Mouse (Mus musculus): Measurements from ENCODE around the gene Acvr1b. TPM values are rescaled to one million over a fixed set of nuclear protein-coding genes. Genes with fewer than 3 reads are reported as not detected.

Gene Acvr1b
- polyA plus RNA-seq, 1 experiment = 54.5 TPM

DNA sequence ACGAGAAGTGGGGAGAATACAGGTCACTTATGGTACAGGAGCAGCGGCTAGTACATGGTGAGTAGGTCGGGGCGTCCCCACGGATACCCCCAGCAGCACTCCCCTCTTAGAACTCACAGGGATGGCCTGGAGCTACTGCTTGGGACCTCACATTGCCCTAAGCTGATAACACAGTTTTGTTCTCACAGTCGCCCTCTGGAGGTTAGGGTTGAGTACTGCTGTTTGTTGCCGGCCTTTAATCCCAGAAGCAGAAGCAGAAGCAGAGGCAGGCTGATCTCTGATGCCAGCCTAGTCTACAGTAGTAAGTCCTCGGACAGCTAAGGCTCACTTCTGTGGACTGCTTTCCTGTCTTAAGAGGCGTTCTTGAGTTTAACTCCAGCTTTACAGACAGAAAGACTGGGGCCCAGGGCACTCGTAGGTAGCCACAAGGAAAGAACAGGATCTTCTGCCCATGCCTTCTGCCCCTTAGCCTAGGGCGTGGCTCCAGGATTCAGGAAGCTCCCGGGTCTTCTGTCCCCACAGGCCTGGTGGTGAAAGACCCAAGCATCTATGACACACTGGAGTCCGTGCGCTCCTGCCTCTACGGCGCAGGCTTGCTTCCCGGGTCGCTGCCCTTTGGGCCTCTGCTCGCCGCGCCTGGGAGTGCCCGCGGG is 57.3 kb downstream of the Acvr1b start:
- H3K4me3 ChIP-seq (replicated peaks; ENCODE audit: insufficient read depth, low read depth, low read length) = no peak overlapping the region
- 77% methylated on average over 23 of the region's 23 CpGs for whole genome bisulfite sequencing
- no peak for DNase-seq
- no peak overlapping the region for H3K27ac ChIP-seq (ENCODE audit: insufficient read depth, low read length)
- no peaks in the 10 kb centered on the region for H3K27me3 ChIP-seq (ENCODE audit: control insufficient read depth, insufficient read depth, low read length)
- TF ChIP-seq CTCF (IDR thresholded peaks at IDR 0.05; ENCODE audit: borderline replicate concordance, insufficient read depth, low read depth, low read length) (peak; percentile 49; the same call in 1 of the 2 replicates), POLR2A (IDR thresholded peaks at IDR 0.05; ENCODE audit: borderline replicate concordance, insufficient read depth, low read length) (no peak)
- peaks cover 8% of the 10 kb centered on the region for H3K4me1 ChIP-seq (ENCODE audit: control insufficient read depth, insufficient read depth, low read length)

DNA sequence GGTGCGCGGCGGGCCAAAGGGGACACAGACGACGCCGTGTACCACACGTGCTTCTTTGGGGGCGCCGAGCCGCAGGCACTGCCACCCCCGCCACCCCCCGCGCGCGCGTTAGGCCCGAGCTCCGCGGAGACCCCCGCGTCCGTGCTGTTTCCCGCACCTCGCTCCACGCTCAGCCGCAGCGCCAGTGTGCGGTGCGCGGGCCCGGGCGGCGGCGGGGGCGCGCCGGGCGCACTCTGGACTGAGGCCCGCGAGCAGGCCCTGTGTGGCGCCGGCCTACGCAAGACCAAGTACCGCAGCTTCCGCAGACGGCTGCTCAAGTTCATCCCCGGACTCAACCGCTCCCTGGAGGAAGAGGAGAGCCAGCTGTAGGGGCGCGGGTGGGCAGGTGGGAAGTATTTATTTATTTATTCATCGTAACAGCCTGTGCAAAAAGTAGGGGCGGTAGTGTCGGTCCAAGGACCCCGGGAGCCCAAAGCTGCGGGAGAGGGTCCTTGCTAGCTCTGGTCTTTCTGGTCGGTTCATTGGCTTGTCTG is 57.8 kb downstream of the Acvr1b start:
- no peak overlapping the region for H3K4me3 ChIP-seq (replicated peaks; ENCODE audit: insufficient read depth, low read depth, low read length)
- DNase-seq = no peak
- WGBS = 57% methylated on average over 56 of the region's 56 CpGs
- no peaks in the 10 kb centered on the region for H3K27me3 ChIP-seq (ENCODE audit: control insufficient read depth, insufficient read depth, low read length)
- TF ChIP-seq POLR2A (IDR thresholded peaks at IDR 0.05; ENCODE audit: borderline replicate concordance, insufficient read depth, low read length) (no peak), CTCF (IDR thresholded peaks at IDR 0.05; ENCODE audit: borderline replicate concordance, insufficient read depth, low read depth, low read length) (no peak)
- H3K27ac ChIP-seq (ENCODE audit: insufficient read depth, low read length) = no peak overlapping the region
- H3K4me1 ChIP-seq (ENCODE audit: control insufficient read depth, insufficient read depth, low read length) = peaks cover 8% of the 10 kb centered on the region

DNA sequence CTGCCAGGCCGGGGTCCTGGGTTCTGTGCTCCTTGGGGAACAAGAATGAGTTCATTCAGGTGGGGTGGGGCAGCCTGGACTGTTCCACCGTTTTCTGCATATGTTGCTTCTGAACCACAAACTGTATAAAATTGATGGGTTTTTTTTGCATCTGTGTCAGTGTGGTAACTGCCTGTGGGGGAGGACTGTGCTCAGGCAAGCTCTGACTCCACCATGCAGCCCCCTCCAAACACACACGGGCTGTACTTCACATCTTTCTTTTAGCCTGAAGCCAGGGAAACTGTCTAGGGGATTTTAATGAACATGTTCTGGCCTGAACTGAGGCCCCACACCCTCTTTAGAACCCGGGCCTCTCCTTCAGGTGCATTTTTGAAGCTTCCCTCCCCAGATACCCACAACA is 58.7 kb downstream of the Acvr1b start:
- H3K4me3 ChIP-seq (replicated peaks; ENCODE audit: insufficient read depth, low read depth, low read length) = no peak overlapping the region
- no peaks in the 10 kb centered on the region for H3K27me3 ChIP-seq (ENCODE audit: control insufficient read depth, insufficient read depth, low read length)
- H3K4me1 ChIP-seq (ENCODE audit: control insufficient read depth, insufficient read depth, low read length) = peaks cover 8% of the 10 kb centered on the region
- DNase-seq = no peak
- WGBS = 86% methylated on average over 4 of the region's 4 CpGs
- TF ChIP-seq CTCF (IDR thresholded peaks at IDR 0.05; ENCODE audit: borderline replicate concordance, insufficient read depth, low read depth, low read length) = no peak
- TF ChIP-seq POLR2A (IDR thresholded peaks at IDR 0.05; ENCODE audit: borderline replicate concordance, insufficient read depth, low read length) = no peak
- H3K27ac ChIP-seq (ENCODE audit: insufficient read depth, low read length) = no peak overlapping the region

DNA sequence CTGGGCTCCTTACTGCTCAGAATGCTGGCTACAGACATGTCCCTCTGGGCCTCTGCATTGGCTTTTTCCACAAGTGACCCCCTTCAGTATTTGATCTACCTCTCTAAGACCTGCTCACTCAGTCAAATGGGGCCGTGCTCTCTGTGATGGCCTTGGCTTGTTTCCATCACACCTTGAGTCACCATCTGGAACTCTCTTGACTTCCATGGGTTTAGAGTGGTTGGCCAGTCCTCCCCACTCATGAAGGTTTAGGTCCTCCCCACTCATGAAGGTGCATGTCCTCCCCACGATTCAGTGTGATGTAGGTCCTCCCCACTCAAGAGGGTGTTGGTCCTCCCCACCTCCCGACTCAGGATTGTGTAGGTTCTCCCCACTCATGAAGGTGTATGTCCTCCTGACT is 59.3 kb downstream of the Acvr1b start:
- no peak for DNase-seq
- Histone ChIP-seq H3K4me1 (ENCODE audit: control insufficient read depth, insufficient read depth, low read length) (peaks cover 8% of the 10 kb centered on the region), H3K27ac (ENCODE audit: insufficient read depth, low read length) (no peak overlapping the region), H3K4me3 (replicated peaks; ENCODE audit: insufficient read depth, low read depth, low read length) (no peak overlapping the region), H3K27me3 (ENCODE audit: control insufficient read depth, insufficient read depth, low read length) (no peaks in the 10 kb centered on the region)
- no peak for TF ChIP-seq CTCF (IDR thresholded peaks at IDR 0.05; ENCODE audit: borderline replicate concordance, insufficient read depth, low read depth, low read length)
- no peak for TF ChIP-seq POLR2A (IDR thresholded peaks at IDR 0.05; ENCODE audit: borderline replicate concordance, insufficient read depth, low read length)
- 50% methylated on average over 3 of the region's 3 CpGs for WGBS

DNA sequence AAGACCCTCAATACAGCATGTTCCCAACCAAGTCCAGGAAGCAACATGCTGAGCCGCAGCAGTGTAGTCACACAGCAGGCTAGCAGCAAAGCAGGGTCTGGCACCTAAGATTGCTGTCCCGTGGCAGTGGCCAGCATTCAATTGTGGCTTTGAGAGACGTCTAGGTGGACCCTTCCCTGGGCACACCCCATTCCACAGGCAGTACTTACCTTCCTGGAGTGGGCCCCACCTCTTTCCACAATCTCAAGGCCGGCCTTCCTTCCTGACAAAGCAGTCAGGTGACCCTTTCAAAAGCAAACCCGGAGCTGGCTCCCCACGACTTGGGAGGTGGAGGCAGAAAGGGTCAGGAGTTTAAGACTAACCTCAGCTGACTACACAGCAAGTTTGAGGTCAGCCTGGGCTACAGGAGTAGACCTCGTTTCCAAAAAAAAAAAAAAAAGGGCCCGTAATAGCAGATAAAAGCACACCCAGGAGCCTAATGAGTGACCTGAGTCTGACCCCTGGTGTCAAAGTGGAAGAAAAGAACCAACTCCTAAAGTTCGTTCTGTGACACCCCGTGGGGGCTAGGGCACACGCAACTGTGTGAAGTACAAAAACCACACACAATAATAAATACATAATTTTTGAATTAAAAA is 59.9 kb downstream of the Acvr1b start:
- Histone ChIP-seq H3K27me3 (ENCODE audit: control insufficient read depth, insufficient read depth, low read length) (no peaks in the 10 kb centered on the region), H3K4me1 (ENCODE audit: control insufficient read depth, insufficient read depth, low read length) (peaks cover 8% of the 10 kb centered on the region), H3K4me3 (replicated peaks; ENCODE audit: insufficient read depth, low read depth, low read length) (no peak overlapping the region), H3K27ac (ENCODE audit: insufficient read depth, low read length) (no peak overlapping the region)
- DNase-seq = no peak
- TF ChIP-seq CTCF (IDR thresholded peaks at IDR 0.05; ENCODE audit: borderline replicate concordance, insufficient read depth, low read depth, low read length) (no peak), POLR2A (IDR thresholded peaks at IDR 0.05; ENCODE audit: borderline replicate concordance, insufficient read depth, low read length) (no peak)
- 74% methylated on average over 11 of the region's 11 CpGs for WGBS

DNA sequence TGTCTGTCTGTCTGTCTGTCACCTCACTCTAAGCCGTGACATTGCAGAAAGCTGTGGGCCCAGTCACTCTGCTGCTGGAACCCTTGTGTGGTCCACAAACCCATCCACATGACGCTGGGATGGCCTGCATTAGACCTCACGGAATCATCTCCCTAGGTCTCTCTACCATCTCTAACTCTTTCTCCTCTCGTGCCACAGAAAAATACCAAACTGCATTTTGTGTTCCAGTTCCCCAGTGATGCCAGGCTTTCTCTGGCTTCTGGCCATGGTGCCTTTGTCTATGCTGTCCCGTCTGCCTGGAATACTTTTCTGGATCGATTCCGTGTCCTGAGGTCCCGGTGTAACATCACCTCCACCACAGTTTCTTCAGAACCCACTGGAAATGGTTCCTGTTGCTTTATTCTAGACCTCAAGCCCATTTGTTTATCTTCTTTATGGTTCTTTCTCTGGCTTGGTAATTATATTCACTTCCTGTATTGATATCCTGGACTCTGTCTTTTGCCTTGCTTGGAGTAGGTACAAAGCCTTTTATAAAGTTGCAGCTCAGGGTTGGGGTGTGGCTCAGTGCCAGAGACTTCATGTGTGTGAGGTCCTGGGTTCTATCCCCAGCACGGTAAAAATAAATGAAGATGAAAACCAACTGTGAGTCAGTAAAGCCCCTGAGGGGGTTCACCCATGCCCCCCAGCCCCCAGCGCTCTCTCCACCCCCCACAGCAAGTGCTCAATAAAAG is 60.9 kb downstream of the Acvr1b start:
- TF ChIP-seq CTCF (IDR thresholded peaks at IDR 0.05; ENCODE audit: borderline replicate concordance, insufficient read depth, low read depth, low read length) = no peak
- TF ChIP-seq POLR2A (IDR thresholded peaks at IDR 0.05; ENCODE audit: borderline replicate concordance, insufficient read depth, low read length) = no peak
- no peak overlapping the region for H3K4me3 ChIP-seq (replicated peaks; ENCODE audit: insufficient read depth, low read depth, low read length)
- no peak for DNase-seq
- no peaks in the 10 kb centered on the region for H3K27me3 ChIP-seq (ENCODE audit: control insufficient read depth, insufficient read depth, low read length)
- peaks cover 8% of the 10 kb centered on the region for H3K4me1 ChIP-seq (ENCODE audit: control insufficient read depth, insufficient read depth, low read length)
- WGBS = 41% methylated on average over 10 of the region's 10 CpGs
- H3K27ac ChIP-seq (ENCODE audit: insufficient read depth, low read length) = no peak overlapping the region

DNA sequence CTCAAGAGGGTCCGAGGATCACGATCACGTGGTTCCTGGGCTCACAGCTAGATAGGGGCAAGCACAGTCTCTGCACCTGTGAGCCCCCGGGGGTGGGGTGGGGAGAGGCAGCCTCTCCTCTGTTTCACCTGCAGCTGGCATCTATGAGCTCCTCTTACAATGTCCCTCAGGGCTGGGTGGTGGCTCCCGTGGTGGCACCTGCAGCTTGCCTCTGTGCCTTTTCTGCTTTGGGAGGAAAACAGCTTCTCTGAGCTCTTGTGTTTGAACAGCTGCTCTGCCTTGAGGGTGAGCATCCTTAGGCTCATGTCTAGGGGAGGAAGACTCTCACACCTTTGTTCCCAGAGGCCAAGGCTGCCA is 61.5 kb downstream of the Acvr1b start:
- H3K27me3 ChIP-seq (ENCODE audit: control insufficient read depth, insufficient read depth, low read length) = no peaks in the 10 kb centered on the region
- no peak overlapping the region for H3K27ac ChIP-seq (ENCODE audit: insufficient read depth, low read length)
- WGBS = 39% methylated on average over 5 of the region's 5 CpGs
- no peak overlapping the region for H3K4me3 ChIP-seq (replicated peaks; ENCODE audit: insufficient read depth, low read depth, low read length)
- TF ChIP-seq POLR2A (IDR thresholded peaks at IDR 0.05; ENCODE audit: borderline replicate concordance, insufficient read depth, low read length) (no peak), CTCF (IDR thresholded peaks at IDR 0.05; ENCODE audit: borderline replicate concordance, insufficient read depth, low read depth, low read length) (no peak)
- peaks cover 8% of the 10 kb centered on the region for H3K4me1 ChIP-seq (ENCODE audit: control insufficient read depth, insufficient read depth, low read length)
- DNase-seq = no peak
